Mouse (Mus musculus): ENCODE data around the gene Cacng8.

Gene Cacng8

DNA sequence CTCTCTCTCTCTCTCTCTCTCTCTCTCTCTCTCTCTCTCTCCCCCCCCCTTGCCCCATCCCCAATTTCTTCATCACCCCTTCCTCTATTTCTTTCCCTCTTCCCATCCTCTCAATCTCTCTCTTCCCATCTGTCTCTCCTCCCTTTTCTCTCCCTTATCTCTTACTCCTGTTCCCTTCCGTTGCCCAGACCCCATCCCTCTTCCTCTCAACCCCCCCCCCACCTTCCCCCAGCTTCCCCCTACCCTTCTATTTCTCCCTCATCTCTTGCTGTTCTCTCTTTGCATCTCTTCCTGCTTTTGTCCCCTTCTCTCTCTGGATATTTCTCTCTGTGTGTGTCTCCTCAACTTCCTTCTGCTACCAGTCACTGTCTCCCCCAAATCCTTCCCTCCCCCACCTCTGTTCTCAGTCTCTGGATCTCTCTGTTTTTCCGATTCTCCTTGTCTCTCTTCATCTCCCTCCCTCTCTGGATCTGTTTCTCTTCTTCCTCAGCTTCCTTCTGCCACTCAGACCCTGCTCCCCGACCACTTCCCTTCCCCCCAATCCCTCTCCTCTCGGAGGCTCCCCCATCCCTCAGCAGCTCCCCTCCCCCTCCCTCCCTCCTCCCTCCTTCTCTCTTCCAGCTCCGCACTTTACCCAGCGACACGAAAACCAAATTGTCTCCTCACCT is at the start of gene Cacng8:
Cacng8 (plus strand) TSS at position 271 of the 668 bp plus-strand sequence.
- DNase-seq (ENCODE audit: low read depth in 1 of 2, low spot score in 2 of 2): no peak

DNA sequence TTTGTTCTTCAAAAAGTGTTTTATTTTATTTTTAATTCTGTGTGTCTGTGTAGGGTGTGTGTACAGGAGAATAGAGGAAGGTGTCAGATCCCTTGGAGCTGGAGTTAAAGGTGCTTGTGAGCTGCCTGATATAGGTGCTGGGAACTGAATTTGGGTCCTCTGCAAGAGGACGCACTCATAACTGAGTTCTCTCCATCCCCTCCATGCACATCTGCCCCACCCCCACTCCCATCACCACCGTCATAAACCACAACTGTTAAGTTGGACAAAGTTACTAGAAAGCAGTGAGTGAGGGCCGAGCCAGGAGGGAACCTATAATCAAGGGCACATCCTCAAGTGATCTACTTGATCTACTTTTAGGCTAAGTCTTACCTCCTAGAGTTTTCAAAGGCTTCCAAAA is 46.6 kb upstream of the Cacng8 start:
- no peak for DNase-seq (ENCODE audit: low read depth in 1 of 2, low spot score in 2 of 2)

DNA sequence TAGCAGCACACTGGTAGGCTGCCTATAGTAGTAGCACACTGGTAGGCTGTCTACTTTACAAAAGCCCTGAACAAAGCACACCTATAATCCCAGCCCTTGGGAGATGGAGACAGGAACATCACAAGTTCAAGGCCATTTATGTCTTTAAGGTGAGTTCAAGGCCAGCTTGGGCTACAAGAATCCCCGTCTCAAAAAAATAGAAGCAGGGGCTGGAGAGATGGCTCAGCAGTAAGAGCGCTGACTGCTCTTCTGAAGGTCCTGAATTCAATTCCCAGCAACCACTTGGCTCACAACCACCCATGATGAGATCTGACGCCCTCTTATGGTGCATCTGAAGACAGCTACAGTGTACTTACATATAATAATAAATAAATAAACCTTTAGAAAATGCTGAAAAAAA is 45.2 kb upstream of the Cacng8 start:
- no peak for DNase-seq (ENCODE audit: low read depth in 1 of 2, low spot score in 2 of 2)

DNA sequence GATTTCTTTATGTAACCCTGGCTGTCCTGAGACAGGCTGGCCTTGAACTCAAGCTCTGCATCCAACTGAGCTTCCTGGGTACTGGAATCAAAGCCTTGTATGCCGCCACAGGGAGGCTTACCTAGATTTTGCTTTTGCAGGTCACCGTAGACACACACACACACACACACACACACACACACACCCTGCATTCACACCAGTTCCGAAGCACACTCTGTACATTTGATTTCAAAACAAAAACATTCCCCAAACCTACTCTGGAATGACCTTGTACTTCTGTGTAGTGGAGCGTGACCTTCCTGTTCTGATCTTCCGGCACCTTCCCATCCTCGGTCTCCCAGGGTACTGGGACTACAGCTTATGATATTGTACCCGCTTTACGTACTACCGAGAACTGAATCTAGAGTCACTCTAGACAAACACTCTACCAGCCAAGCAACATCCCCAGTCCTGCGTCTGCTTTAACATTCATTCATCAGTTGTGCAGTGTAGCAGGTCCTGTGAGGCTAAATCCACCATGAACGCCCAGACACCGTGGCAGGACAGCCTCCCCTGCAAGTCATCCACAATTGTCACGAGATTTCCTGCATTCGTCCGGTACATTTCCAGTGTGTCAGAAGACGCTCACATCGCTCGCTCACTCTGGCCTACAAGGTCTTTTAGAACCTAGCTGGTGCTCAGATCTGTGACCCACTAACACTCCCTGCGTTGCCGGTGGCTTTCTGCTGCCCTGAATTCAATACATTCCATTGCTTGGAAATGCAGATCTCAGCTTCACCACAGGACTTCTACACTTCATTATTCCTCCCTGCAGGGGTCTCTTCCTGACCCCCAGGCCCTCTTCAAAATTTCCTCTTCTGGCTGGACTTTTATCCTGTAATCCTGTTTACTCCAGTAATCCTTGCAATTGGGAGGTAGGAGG is 42.9 kb upstream of the Cacng8 start:
- no peak for DNase-seq (ENCODE audit: low read depth in 1 of 2, low spot score in 2 of 2)

DNA sequence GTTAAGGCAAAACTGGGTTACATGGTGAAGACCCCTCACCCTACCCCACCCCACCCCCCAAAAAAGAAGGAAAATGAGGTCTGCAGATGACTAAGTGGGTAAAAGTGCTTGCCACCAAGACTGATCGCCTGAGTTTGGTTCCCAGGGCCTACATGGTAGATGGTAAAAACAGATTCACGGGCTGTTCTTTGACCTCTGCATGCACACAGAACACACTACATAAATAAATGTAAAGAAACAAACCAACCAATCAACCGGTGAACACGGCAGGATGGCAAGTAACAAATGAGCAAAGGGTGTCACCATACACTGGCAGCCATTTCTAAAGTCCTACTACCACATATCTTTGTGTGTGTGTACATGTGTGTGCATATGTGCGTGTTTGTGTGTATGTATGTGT is 42.2 kb upstream of the Cacng8 start:
- DNase-seq (ENCODE audit: low read depth in 1 of 2, low spot score in 2 of 2): no peak

DNA sequence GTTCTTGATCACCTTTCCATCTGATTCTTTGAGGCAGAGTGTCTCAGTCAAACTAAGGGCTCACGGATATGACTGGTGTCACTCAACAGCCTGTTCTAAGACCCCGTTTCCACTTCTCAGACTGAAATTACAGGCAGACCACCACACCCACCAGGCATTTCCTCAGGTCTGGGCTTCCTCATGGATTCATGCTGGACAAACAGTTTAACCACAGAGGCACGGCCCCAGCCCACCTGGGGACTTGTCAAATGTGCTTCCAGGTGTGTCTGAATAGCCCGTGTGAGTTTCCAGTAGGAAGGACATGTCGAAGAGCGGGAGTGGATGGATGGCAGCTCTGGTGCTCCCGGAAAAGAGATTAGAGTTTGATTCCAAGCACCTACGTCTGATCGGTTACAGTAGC is 40.7 kb upstream of the Cacng8 start:
- no peak for DNase-seq (ENCODE audit: low read depth in 1 of 2, low spot score in 2 of 2)

DNA sequence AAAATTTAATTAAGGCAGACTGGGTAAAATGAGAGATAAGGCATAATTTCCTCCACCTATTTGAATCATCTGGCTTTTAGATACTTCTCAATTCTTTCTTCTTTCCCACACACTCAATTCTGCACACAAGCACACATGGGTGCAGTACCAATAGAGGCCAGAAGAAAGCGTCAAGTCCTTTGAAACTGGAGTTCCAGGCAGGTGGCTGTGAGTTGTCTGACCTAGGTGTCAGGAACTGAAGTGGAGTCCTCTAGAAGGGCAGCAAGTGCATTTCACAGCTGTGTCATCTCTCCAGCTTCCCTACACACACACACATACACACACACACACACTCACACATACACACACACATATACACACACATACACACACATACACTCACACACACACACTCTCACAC is 38.9 kb upstream of the Cacng8 start:
- no peak for DNase-seq (ENCODE audit: low read depth in 1 of 2, low spot score in 2 of 2)

DNA sequence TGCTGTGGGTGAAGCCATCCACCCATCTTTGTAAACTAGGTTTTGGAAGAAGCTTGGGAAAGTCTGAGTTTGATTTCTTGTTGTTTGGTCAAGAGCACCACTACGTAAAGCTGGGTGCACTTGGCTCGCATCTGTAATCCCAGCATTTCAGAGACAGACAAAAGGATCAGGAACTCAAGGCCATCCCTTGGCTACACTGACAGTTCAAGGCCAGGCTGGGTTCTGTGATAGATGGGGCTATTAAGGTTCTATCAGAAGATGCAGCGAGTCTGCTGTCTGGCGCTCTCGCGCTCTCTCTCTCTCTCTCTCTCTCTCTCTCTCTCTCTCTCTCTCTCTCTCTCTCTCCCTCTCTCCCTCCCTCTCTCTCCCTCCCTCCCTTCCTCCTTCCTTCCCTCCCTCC is 35.6 kb upstream of the Cacng8 start:
- DNase-seq (ENCODE audit: low read depth in 1 of 2, low spot score in 2 of 2): no peak

DNA sequence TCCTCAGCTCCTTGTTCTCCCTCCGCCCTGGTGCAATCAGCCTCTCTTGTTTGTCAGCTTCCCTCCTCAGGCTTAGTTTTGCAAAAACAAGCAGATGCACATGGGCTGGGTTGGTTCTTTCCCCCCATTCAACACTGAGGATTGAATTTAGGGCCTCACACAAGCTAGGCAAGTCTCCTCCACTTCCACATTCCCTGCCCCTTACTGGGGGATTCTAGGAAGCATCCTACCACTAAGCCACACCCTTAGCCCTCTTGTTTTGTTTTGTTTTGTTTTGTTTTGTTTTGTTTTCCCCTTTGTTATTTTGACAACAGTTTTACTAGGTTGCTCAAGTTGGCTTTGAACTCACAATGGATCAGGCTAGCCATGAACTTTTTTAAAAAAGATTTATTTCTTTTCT is 29.8 kb upstream of the Cacng8 start:
- no peak for DNase-seq (ENCODE audit: low read depth in 1 of 2, low spot score in 2 of 2)

DNA sequence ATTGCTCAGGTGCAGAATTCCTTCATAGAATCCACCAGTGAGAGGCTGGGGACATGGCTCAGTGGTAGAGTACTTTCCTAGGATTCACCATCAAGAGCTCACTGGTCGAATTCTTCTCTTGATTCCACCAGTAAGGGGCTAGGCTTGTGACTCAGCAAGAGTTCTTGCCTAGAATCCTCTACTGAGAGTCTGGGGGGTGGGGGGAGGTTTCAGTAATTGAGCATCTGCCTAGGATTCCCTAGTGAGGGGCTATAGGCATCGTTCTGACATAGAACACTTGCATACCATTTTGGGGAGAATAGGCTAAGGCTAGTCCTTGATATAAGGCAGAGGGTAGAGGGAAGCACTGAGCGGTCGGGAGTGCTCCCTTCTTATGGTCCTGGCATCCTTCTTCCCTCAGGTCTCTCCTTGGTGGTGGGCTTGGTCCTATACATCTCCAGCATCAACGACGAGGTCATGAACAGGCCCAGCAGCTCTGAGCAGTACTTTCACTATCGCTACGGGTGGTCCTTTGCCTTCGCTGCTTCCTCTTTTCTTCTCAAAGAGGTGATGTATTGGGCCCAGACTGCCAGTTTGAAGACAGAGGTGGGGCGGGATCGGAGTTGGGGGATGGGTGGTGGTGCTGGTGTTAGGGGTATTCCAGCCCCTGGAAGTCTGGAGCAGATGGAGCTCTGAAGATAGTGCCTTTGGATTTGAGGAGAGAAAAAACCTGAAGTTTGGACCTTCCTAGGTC is 24.8 kb upstream of the Cacng8 start:
- DNase-seq (ENCODE audit: low read depth in 1 of 2, low spot score in 2 of 2): no peak

DNA sequence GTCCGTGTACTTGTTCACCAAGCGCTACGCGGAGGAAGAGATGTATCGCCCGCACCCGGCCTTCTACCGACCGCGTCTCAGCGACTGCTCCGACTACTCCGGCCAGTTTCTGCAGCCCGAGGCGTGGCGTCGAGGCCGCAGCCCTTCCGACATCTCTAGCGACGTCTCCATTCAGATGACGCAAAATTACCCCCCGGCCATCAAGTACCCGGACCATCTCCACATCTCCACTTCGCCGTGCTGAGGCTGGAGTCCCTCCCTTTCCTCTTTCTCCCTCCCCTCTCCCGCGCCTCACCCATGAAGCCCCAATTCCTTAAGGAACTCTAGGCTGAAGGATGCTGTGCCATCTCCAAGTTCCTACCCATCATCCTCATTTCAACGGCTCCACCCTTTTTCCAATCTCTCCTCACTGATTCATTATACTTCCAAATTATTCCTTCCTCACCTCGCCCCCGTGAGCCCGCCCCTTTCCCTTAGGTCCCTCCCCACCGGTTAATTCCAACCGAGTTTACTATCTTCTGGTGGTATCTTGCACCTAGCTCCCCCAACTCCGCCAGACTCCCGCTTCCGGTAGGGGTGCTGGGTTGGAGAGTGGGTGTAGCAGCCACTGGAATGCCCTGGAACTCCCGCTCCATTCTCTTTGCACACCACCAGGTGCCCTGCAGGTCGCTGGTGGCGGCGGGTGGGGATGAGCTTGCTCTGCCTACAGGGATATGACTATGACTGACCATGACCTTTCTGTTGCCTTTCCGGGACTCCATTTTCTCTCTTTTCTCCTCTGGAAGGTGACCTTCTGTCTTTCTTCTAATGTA is 23.6 kb upstream of the Cacng8 start:
- no peak for DNase-seq (ENCODE audit: low read depth in 1 of 2, low spot score in 2 of 2)

DNA sequence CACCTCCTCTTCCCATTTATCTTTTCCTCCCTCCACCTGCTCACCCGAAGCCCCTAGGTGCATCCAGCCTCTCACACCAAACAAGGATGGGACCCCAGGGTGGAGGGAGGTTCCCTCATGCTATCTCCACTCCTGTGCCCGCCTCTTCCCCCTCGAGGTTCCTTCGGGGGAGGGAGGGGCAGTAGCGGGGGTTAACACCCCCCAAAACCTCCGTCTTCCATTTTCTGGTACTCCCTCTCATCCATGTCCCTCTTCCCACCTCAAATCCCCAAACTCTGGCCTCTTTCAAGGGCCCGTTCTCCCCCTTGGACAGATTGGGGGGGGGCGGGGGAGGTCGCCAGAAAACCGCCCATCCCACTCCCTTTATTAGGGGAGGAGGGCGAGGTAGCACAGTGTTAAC is 22.9 kb upstream of the Cacng8 start:
- no peak for DNase-seq (ENCODE audit: low read depth in 1 of 2, low spot score in 2 of 2)

DNA sequence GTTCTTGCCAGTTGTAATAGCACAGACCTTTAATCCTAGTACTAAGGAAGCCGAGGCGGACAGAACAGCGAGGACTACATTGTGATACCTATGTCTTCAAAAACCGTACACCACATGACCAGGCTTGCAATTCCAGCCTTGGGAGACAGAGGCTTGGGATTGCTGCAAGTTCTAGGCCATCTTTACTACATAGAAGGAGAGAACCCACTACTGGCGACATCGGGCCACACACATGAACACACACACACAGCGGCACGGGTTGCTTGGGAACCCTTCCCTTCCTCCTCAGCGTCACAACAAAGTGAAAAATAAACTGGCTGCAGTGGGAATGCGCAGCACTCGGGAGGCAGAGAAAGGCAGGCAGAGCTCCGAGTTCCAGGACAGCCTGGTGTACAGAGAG is 22.2 kb upstream of the Cacng8 start:
- no peak for DNase-seq (ENCODE audit: low read depth in 1 of 2, low spot score in 2 of 2)

DNA sequence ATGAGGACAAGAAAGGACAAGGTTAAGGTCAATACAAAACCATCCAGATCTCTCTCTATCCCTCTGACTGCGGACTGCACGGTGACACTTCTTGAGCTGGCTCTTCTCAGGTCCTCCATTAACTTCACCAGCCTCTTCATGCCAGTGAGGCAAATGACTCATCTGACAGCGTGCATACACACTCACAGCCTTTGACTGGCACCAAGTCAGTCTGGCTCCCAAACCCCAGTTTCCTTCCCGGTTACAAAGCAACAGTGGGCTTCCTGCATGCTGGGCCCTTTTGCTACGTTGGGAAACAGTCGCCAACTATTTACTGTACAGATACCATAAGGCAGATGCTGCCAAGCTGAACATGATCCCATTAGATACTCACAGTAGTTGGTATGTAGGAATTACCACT is 21.3 kb upstream of the Cacng8 start:
- no peak for DNase-seq (ENCODE audit: low read depth in 1 of 2, low spot score in 2 of 2)

DNA sequence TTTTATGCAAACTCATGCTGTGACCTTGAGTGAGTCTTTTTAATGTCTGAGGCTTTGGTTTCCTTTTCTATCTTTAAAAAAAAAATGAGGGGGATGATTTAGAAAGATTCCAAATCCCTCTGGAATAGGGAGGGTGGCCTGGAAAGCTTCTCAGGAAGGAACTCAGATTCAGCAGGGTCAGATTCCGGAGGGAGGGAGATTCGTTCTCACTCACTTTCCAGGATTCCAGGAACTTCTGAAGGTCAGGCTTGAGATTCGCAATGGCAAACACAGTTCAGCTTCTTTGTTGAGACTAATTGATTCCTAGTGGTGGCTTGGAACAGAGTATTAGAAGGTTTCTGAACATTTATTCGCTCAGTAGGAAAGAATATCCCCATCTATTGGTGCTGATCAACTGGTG is 20.1 kb upstream of the Cacng8 start:
- no peak for DNase-seq (ENCODE audit: low read depth in 1 of 2, low spot score in 2 of 2)

DNA sequence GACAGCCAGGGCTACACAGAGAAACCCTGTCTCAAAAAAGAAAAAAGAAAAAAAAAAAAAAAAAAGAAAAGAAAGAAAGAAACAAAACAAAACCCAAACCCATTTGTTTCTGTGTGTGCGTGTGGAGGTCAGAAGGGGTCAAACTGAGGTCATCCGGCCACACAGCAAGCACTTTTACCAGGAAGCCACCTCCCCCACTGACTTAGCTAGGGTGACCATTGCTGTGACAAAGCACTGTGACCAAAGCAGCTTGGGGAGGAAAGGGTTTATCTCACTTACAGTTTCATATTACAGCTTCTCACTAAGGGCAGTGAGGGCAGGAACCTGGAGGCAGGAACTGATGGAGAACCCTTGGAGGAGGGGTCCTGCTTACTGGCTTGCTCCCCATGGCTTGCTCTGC is 18.1 kb upstream of the Cacng8 start:
- DNase-seq (ENCODE audit: low read depth in 1 of 2, low spot score in 2 of 2): no peak

DNA sequence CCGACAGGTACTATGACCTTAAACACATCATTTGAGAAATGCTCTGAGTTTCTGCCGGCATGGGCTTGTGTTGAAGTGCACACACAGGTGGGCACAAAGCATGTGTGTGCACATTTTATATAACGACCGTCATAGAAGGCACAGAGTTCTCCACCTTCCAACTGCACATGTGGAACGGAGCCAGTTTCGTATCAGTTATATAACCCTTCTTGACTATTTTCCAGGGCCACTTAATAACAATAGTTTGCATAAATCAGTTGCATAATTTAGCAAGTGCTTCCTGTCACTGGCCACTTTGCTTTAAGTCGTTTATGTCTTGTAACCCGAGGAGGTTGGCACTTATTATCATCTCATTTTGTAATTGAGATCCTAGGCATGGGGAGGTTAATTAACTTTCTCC is 16.7 kb upstream of the Cacng8 start:
- DNase-seq (ENCODE audit: low read depth in 1 of 2, low spot score in 2 of 2): no peak

DNA sequence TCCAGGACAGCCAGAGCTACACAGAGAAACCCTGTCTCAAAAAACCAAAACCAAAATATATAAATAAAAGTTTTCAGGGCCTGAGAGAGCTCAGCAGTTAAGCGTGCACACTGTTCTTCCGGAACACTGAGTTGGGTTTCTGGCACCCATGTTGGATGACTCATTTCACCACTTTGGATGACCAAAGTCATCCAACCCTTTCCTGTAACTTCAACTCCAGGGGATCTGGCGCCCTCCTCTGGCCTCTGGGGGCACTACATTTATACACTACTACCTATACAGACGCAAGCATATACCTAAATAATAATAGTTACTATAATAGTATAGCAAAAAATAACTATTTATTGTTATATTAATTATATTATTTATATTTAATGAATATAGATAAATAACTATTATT is 13.7 kb upstream of the Cacng8 start:
- DNase-seq (ENCODE audit: low read depth in 1 of 2, low spot score in 2 of 2): peak in 1 of 2 experiments; percentile 23

DNA sequence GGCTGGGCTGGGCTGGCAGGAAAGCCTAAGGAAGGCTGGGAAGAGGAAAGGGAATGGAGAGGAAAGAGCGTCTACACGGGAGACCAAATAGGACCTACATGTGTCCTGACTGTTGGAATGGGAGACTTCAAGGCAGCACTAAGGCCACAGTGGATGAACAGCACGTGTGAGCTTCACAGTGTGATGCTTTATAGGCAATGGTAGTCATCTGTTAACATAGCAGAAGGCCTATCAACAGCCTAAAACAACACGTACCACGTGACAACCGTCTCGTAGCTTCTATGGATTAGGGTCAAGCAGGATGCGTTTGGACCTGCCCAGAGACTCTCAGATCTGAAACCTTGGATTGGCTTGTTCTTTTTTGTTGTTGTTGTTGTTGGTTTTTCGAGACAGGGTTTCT is 8.4 kb upstream of the Cacng8 start:
- no peak for DNase-seq (ENCODE audit: low read depth in 1 of 2, low spot score in 2 of 2)

DNA sequence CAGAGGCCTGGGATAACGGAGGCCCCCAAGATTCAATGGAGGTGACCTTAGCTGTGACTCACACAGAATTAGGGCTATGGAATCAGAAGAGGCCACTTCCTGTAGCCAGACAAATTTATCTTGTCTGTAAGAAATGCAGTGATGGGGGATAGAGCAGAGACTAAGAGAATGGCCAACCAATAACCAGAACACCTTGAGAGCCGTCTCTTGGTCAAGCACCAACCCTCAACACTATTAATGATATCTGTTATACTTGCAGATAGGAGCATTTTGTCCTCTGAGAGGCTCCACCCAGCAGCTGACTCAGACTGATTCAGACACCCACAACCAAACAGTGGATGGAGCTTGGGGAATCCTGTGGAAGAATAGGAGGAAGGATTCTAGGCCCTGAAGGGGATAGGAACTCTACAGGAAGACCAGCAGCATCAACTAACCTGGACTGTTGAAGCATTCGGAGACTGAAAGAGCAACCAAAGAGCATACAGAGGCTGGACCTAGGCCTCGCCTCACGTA is 5.6 kb upstream of the Cacng8 start:
- no peak for DNase-seq (ENCODE audit: low read depth in 1 of 2, low spot score in 2 of 2)

All from monocyte, adult 2 months (primary cell).